Mouse (Mus musculus): ENCODE data around the gene Pklr.

- TF ChIP-seq EP300 (IDR thresholded peaks at IDR 0.05; ENCODE audit: low read depth in 1 of 2, low read length in 2 of 2) (peak in 1 of 2 experiments; percentile 56; a peak in 2 of 4 replicates), NELFE (IDR thresholded peaks at IDR 0.05; ENCODE audit: low read depth, low read length) (no peak), CHD1 (IDR thresholded peaks at IDR 0.05; ENCODE audit: low read depth, low read length) (no peak), SMC3 (IDR thresholded peaks at IDR 0.05; ENCODE audit: low read depth, low read length) (no peak), RAD21 (IDR thresholded peaks at IDR 0.05; ENCODE audit: low read depth, low read length) (no peak), MAX (IDR thresholded peaks at IDR 0.05; ENCODE audit: low read length) (no peak), BHLHE40 (IDR thresholded peaks at IDR 0.05; ENCODE audit: borderline replicate concordance, low read depth, low read length) (no peak), CTCF (IDR thresholded peaks at IDR 0.05 in 2 of 3, conservative IDR thresholded peaks at IDR 0.05 in 1 of 3; ENCODE audit: control insufficient read depth in 1 of 3, insufficient read depth in 1 of 3, low read depth in 2 of 3, low read length in 3 of 3, poor library complexity in 1 of 3, severe bottlenecking in 1 of 3) (no peak)
These were observed 2.2 kb upstream of the Pklr start for GRCm38 (mm10) chr3:89133752-89134151.

Measured in MEL (cell line).